Mouse (Mus musculus): ENCODE measurements at regions not wholly inside any gene's neighbourhood (a gene's known extent, or its start where the extent isn't known, plus 50 kb on each side); places are given as distances from the start of the nearest gene placed in this dataset.

DNA sequence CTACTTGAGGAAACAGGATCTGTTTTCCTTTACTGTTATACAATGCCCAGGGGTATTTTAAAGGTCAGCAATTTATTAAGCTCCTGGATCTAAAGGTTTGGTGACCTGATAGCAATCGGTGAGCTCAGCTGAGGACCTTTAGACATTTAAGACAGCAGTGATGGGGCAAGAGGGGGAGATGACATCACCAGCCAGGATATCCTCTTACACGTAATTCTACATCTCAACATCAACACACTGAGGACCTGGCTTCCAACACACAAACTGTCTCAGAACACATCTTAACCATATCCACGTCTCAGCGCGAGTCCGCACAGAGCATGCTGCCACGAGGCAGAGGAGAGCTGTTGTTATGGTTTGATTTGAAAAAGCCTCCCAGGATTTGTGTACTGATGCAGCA, 69.2 kb downstream of the Nhlrc3 start:
- no peaks in the 10 kb centered on the region for H3K27me3 ChIP-seq (ENCODE audit: control insufficient read depth, insufficient read depth, low read length)
- ATAC-seq (ENCODE audit: insufficient read depth, low read depth) (no peak), DNase-seq (ENCODE audit: low spot score) (no peak)

DNA sequence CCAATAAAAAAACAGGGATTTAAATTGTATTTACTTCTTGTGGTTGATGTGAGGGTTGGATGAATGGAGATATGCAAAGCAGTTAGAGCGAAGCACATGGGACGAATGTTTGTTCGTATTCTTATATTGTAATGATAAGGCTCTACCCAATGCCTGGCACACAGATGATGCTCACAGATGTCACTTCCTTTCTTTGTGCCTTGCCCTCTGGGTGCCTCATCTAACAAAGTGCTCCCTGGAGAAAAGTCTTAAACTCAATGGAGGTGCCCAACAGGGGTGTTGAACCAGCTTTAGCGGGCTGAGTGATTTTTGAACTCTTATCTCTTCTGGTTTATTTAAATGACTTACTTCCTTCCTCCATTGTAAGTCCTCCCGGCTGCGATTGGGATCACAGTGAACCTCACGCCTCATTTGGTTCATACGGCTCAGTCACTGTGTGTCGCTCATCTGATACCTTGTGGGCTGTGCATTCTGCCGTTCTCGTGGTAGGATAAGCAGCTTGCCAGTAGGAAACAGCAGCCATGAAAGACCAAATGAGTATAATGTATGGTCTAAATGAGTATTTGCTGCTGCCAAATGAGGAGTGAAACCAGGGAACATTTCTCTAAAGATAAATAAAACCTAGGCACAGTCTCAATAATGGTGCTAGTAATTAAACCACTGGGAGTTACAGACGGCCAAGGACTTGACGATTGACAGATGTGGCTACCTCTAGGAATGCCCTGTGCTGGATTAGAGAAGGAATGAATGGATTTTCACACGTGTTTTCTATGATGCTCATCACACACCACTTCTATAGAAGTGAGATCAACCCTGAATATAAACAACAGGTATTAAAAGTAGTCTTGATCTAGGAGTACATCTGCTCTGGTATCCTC, 81.2 kb downstream of the Nhlrc3 start:
- Histone ChIP-seq H3K36me3 (replicated peaks; ENCODE audit: control insufficient read depth, insufficient read depth, low read length) (no peaks in the 10 kb centered on the region), H3K27me3 (ENCODE audit: control insufficient read depth, insufficient read depth, low read length) (no peaks in the 10 kb centered on the region), H3K9me3 (replicated peaks; ENCODE audit: control insufficient read depth, low read length) (no peaks in the 10 kb centered on the region), H3K4me1 (ENCODE audit: control insufficient read depth, insufficient read depth) (peaks cover 3% of the 10 kb centered on the region; the same call in 1 of the 2 replicates), H3K4me3 (ENCODE audit: low read depth, low read length) (no peak overlapping the region), H3K9ac (replicated peaks; ENCODE audit: low read depth, low read length) (no peak overlapping the region), H3K4me2 (ENCODE audit: low read depth, low read length) (no peak overlapping the region), H3K27ac (ENCODE audit: low read depth) (no peak overlapping the region)
- 55% methylated on average over 14 of the region's 14 CpGs for WGBS
- no peak for ATAC-seq (ENCODE audit: insufficient read depth, low read depth)
- no peak for DNase-seq (ENCODE audit: low spot score)
- no peak for TF ChIP-seq EP300 (IDR thresholded peaks at IDR 0.05; ENCODE audit: low read depth)
- no peak for TF ChIP-seq CTCF (IDR thresholded peaks at IDR 0.05; ENCODE audit: low read depth)

More for the DNA sequence above, 69.2 kb downstream of the Nhlrc3 start:
- Histone ChIP-seq H3K27ac (ENCODE audit: low read depth) (no peak overlapping the region), H3K4me1 (ENCODE audit: control insufficient read depth, insufficient read depth) (no peaks in the 10 kb centered on the region), H3K9ac (replicated peaks; ENCODE audit: low read depth, low read length) (no peak overlapping the region), H3K4me3 (ENCODE audit: low read depth, low read length) (no peak overlapping the region), H3K36me3 (replicated peaks; ENCODE audit: control insufficient read depth, insufficient read depth, low read length) (no peaks in the 10 kb centered on the region), H3K9me3 (replicated peaks; ENCODE audit: control insufficient read depth, low read length) (0 out of 2 replicates have a peak, but pooled peaks cover 6% of the 10 kb centered on the region), H3K4me2 (ENCODE audit: low read depth, low read length) (no peak overlapping the region)
- TF ChIP-seq CTCF (IDR thresholded peaks at IDR 0.05; ENCODE audit: low read depth) (no peak), EP300 (IDR thresholded peaks at IDR 0.05; ENCODE audit: low read depth) (no peak)
- WGBS: 64% methylated on average over 7 of the region's 7 CpGs

DNA sequence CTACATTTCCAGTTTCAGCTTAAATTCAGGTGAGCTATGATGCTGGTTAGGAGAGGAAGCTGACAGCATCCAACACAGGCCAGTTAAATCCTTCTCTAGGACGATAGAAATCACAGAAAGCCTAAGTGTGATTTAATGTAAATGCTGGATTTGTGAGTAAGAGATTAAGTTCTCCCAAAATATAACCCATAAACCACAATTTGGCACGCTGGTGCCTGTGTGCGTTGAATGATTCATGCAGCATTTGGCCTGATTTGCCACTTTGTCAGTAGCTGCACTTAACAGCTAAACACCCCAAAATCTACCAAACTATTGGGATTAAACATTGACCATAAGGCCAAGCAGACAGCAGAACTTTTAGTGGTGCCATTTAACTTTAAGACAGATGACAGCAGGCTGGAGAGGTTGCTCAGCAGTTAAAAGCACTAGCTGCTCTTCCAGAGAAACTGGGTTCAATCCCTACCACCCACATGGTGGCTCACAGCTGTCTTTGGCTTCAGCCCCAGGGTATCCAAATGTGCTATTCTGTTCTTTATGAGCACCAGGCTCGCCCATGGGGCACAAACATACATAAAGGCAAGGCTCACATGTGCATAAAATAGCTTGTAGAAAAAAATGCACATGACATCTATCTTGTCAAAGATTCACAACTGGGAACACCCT, 83.5 kb downstream of the Nhlrc3 start:
- H3K9me3 ChIP-seq (replicated peaks; ENCODE audit: control insufficient read depth, low read length): no peaks in the 10 kb centered on the region
- no peaks in the 10 kb centered on the region for H3K27me3 ChIP-seq (ENCODE audit: control insufficient read depth, insufficient read depth, low read length)
- no peaks in the 10 kb centered on the region for H3K36me3 ChIP-seq (replicated peaks; ENCODE audit: control insufficient read depth, insufficient read depth, low read length)
- WGBS: 79% methylated on average over 4 of the region's 4 CpGs
- no peak overlapping the region for H3K9ac ChIP-seq (replicated peaks; ENCODE audit: low read depth, low read length)
- H3K4me3 ChIP-seq (ENCODE audit: low read depth, low read length): no peak overlapping the region
- H3K4me2 ChIP-seq (ENCODE audit: low read depth, low read length): no peak overlapping the region
- ATAC-seq (ENCODE audit: insufficient read depth, low read depth) (no peak), DNase-seq (ENCODE audit: low spot score) (no peak)
- H3K4me1 ChIP-seq (ENCODE audit: control insufficient read depth, insufficient read depth): peaks cover 3% of the 10 kb centered on the region; the same call in 1 of the 2 replicates
- TF ChIP-seq CTCF (IDR thresholded peaks at IDR 0.05; ENCODE audit: low read depth): no peak
- TF ChIP-seq EP300 (IDR thresholded peaks at IDR 0.05; ENCODE audit: low read depth): no peak
- H3K27ac ChIP-seq (ENCODE audit: low read depth): no peak overlapping the region

DNA sequence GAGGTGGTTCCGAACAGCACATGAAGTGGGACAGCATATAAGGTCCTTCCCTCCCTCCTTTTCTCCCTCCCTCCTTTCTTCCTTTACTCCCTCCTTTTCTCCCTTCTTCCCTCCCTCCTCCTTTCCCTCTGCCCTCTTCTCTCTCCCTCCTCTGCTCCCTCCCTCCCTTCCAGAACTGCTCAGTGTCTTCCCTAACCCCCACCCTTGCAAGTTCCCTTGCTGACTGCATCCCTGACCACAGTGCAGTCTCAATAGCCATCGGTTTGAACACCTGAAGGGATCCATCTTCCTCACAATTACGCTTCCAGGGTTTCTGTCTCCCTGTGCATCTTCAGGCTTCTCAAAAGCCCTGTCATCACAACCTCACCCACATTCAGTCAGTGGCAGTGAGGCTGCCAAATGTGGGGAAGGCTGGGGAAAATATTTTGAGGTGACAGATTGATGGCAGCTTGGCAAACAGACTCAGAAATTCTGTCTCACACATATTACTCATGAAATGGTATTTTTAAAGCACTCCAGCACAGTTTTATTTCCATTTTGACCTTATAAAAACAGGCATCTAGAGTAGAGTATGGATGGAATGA, 86.2 kb downstream of the Nhlrc3 start:
- Histone ChIP-seq H3K27me3 (ENCODE audit: control insufficient read depth, insufficient read depth, low read length) (no peaks in the 10 kb centered on the region), H3K4me1 (ENCODE audit: control insufficient read depth, insufficient read depth) (peaks cover 3% of the 10 kb centered on the region; the same call in 1 of the 2 replicates), H3K36me3 (replicated peaks; ENCODE audit: control insufficient read depth, insufficient read depth, low read length) (no peaks in the 10 kb centered on the region), H3K27ac (ENCODE audit: low read depth) (no peak overlapping the region), H3K4me2 (ENCODE audit: low read depth, low read length) (no peak overlapping the region), H3K9ac (replicated peaks; ENCODE audit: low read depth, low read length) (no peak overlapping the region), H3K4me3 (ENCODE audit: low read depth, low read length) (no peak overlapping the region), H3K9me3 (replicated peaks; ENCODE audit: control insufficient read depth, low read length) (no peaks in the 10 kb centered on the region)
- ATAC-seq (ENCODE audit: insufficient read depth, low read depth): no peak
- 65% methylated on average over 3 of the region's 3 CpGs for WGBS
- TF ChIP-seq CTCF (IDR thresholded peaks at IDR 0.05; ENCODE audit: low read depth) (no peak), EP300 (IDR thresholded peaks at IDR 0.05; ENCODE audit: low read depth) (no peak)
- DNase-seq (ENCODE audit: low spot score): no peak

DNA sequence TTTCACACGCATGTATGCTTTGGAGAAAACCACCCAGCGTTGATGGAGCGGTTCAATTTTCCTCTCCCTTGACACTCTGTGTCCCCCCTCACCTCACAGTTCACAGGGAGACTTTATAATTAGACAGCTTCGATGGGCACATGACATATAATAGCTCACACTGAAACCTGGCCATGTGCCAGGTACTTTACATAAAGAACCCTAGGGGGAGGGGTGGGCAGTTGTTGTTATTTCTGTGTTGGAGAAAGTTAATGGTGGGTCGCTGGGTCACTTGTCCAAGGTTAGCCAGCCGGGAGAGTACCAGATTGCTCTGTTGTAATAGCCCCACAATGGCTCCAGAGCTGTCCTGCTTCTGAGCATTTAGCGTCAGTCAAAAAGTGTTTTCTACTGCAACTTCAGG, 90.2 kb downstream of the Nhlrc3 start:
- H3K4me3 ChIP-seq (ENCODE audit: low read depth, low read length): no peak overlapping the region
- no peak overlapping the region for H3K4me2 ChIP-seq (ENCODE audit: low read depth, low read length)
- peak overlapping the region; percentile 37; the same call in 1 of the 2 replicates for H3K27ac ChIP-seq (ENCODE audit: low read depth)
- no peaks in the 10 kb centered on the region for H3K36me3 ChIP-seq (replicated peaks; ENCODE audit: control insufficient read depth, insufficient read depth, low read length)
- H3K9me3 ChIP-seq (replicated peaks; ENCODE audit: control insufficient read depth, low read length): peaks cover 13% of the 10 kb centered on the region; the same call in 1 of the 2 replicates
- no peak overlapping the region for H3K9ac ChIP-seq (replicated peaks; ENCODE audit: low read depth, low read length)
- ATAC-seq (ENCODE audit: insufficient read depth, low read depth): peak; percentile 84
- no peaks in the 10 kb centered on the region; the same call in 1 of the 2 replicates for H3K4me1 ChIP-seq (ENCODE audit: control insufficient read depth, insufficient read depth)
- DNase-seq (ENCODE audit: low spot score): peak; percentile 34
- no peaks in the 10 kb centered on the region for H3K27me3 ChIP-seq (ENCODE audit: control insufficient read depth, insufficient read depth, low read length)
- 40% methylated on average over 7 of the region's 7 CpGs for WGBS
- TF ChIP-seq EP300 (IDR thresholded peaks at IDR 0.05; ENCODE audit: low read depth): no peak
- no peak for TF ChIP-seq CTCF (IDR thresholded peaks at IDR 0.05; ENCODE audit: low read depth)
